Mouse (Mus musculus): Measurements from ENCODE around the gene Mep1a.
"Not testable (repeated sequence)": the region's sequence is repeated elsewhere in the genome, so short reads cannot be mapped to it uniquely, and the experiment has no call there.

The Mep1a gene

DNA sequence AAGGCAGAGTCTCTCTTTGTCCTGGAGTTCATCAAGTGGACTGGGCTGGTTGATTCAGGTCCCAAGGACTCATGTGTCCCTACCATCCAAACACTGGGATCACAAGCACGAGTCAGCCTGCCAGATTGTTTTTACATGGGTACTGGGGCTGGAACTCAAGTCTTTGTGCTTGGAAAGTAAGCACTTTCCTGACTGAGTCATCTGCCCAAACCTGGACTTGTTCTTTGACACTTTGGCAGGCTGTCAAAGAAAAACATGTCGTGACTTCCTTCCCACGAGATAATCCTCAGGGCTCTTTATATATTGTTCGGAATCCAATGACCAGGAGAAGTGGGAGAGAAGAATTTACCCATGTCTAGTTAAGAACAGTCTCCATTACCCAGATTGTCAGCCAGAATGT, 5.1 kb downstream of the Mep1a start:
- H3K4me1 ChIP-seq (replicated peaks; ENCODE audit: low read depth, low read length): no peaks in the 10 kb centered on the region
- no peaks in the 10 kb centered on the region for H3K36me3 ChIP-seq (ENCODE audit: insufficient read depth, low read length)
- TF ChIP-seq CTCF (conservative IDR thresholded peaks at IDR 0.05; ENCODE audit: low read length): no peak
- TF ChIP-seq POU5F1 (IDR thresholded peaks at IDR 0.05; ENCODE audit: borderline replicate concordance, low read length): no peak
- H3K27me3 ChIP-seq (ENCODE audit: insufficient read depth, low read length): no peaks in the 10 kb centered on the region
- H3K9me3 ChIP-seq (ENCODE audit: low read length): no peaks in the 10 kb centered on the region
- H3K4me3 ChIP-seq (replicated peaks; ENCODE audit: low read length): no peak overlapping the region

DNA sequence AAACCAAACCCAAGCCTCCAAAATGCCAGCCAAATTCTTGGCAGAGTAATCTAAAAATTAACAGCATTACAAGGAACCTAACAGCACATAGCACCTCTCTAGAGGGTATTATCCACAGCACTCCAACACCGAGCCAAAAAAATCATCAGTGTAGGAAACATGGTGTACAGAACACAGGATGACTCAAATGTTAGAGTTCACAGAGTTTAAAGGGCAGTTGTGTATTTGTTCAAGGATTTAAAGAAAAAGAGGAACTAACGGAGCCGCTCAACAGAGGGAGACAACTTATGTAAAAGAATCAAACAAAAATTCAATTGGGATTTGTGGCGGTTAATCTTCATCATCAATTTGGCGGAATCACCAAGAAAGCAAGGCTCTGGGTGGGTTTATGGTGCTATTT, 7.1 kb downstream of the Mep1a start:
- Histone ChIP-seq H3K4me1 (replicated peaks; ENCODE audit: low read depth, low read length) (no peaks in the 10 kb centered on the region), H3K36me3 (ENCODE audit: insufficient read depth, low read length) (no peaks in the 10 kb centered on the region), H3K4me3 (replicated peaks; ENCODE audit: low read length) (no peak overlapping the region), H3K9me3 (ENCODE audit: low read length) (peaks cover 6% of the 10 kb centered on the region), H3K27me3 (ENCODE audit: insufficient read depth, low read length) (no peaks in the 10 kb centered on the region)
- no peak for TF ChIP-seq CTCF (conservative IDR thresholded peaks at IDR 0.05; ENCODE audit: low read length)
- no peak for TF ChIP-seq POU5F1 (IDR thresholded peaks at IDR 0.05; ENCODE audit: borderline replicate concordance, low read length)
- no peak for TF ChIP-seq NANOG (IDR thresholded peaks at IDR 0.05; ENCODE audit: borderline replicate concordance, low read length)

DNA sequence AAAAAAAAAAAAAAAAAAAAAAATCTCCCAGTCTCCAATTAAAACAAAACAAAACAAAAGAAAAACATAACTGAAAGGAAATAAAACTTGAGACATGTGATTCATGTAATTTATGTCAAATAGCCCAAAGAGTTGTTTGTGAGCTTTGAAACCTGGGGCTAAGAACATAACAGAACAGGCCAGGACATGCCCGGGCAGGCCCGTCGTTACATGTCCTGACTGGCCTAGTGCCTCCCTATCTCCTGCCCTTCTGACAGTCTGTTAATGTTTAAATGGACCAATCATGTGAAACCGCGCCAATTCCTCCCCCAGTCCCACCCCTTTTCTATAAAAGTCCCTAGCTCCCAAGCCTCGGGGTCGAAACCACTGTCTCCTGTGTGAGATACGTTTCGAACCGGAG, 12.2 kb downstream of the Mep1a start:
- H3K4me1 ChIP-seq (replicated peaks; ENCODE audit: low read depth, low read length); H3K9me3 ChIP-seq (ENCODE audit: low read length); H3K4me3 ChIP-seq (replicated peaks; ENCODE audit: low read length); H3K27me3 ChIP-seq (ENCODE audit: insufficient read depth, low read length); H3K36me3 ChIP-seq (ENCODE audit: insufficient read depth, low read length): not testable (repeated sequence)

DNA sequence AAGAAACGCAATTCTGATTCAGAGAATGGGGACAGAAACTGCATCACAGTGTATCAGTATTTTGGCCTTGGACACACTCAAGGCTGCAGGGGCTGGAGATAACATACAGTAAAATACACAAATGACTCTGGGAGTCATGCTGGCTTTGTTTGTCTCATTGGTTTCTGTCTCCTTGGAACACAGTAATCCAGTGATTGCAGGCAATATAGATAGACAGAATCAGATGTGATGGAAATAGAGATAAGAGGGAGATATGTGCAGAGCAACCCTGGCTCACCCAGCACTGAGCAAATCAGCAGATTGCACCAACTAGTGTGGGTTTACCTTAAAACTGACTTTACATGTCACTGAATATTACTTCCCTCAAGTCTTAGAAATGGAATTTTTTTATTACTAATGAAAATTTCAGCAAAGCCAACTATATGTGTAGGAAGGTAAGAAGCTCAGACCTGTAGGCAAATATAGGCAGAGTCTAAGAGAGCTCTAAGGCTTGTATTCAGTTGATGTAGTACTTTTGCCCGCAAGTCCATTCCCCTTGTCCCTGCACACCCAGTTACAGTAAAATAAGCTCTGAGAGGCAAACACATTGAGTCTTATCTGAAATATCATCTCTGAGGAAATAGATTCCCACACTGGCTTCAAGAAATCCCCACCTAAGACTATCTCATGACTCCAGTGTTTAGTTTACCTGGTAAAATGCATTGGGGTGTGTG, 14.0 kb downstream of the Mep1a start:
- Histone ChIP-seq H3K27me3 (ENCODE audit: insufficient read depth, low read length) (no peaks in the 10 kb centered on the region), H3K4me1 (replicated peaks; ENCODE audit: low read depth, low read length) (no peaks in the 10 kb centered on the region), H3K4me3 (replicated peaks; ENCODE audit: low read length) (no peak overlapping the region), H3K9me3 (ENCODE audit: low read length) (peaks cover 10% of the 10 kb centered on the region), H3K36me3 (ENCODE audit: insufficient read depth, low read length) (no peaks in the 10 kb centered on the region)
- no peak for TF ChIP-seq POU5F1 (IDR thresholded peaks at IDR 0.05; ENCODE audit: borderline replicate concordance, low read length)
- TF ChIP-seq CTCF (conservative IDR thresholded peaks at IDR 0.05; ENCODE audit: low read length): no peak
- TF ChIP-seq NANOG (IDR thresholded peaks at IDR 0.05; ENCODE audit: borderline replicate concordance, low read length): no peak

DNA sequence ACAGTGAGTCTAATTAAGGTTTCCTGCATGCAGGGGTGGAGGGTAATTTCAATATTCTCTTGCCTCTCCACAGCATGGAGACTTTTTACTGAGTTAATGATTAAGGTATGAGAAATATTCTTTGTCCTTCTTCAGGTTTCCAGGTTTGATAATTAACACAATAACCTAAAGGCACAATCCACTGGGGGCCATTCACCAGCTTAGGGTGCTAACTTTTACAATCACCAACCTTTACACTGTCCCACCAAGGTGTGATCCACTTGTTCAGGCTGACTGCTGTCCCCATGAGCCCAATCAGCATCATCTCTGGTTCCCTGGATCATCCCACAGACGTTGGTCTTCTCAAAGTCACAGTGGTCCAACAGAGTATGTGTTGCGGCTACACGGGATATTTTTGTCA, 16.6 kb downstream of the Mep1a start:
- TF ChIP-seq POU5F1 (IDR thresholded peaks at IDR 0.05; ENCODE audit: borderline replicate concordance, low read length): no peak
- no peak for TF ChIP-seq NANOG (IDR thresholded peaks at IDR 0.05; ENCODE audit: borderline replicate concordance, low read length)
- TF ChIP-seq CTCF (conservative IDR thresholded peaks at IDR 0.05; ENCODE audit: low read length): no peak
- Histone ChIP-seq H3K4me3 (replicated peaks; ENCODE audit: low read length) (no peak overlapping the region), H3K27me3 (ENCODE audit: insufficient read depth, low read length) (no peaks in the 10 kb centered on the region), H3K36me3 (ENCODE audit: insufficient read depth, low read length) (no peaks in the 10 kb centered on the region), H3K9me3 (ENCODE audit: low read length) (peaks cover 4% of the 10 kb centered on the region), H3K4me1 (replicated peaks; ENCODE audit: low read depth, low read length) (no peaks in the 10 kb centered on the region)

DNA sequence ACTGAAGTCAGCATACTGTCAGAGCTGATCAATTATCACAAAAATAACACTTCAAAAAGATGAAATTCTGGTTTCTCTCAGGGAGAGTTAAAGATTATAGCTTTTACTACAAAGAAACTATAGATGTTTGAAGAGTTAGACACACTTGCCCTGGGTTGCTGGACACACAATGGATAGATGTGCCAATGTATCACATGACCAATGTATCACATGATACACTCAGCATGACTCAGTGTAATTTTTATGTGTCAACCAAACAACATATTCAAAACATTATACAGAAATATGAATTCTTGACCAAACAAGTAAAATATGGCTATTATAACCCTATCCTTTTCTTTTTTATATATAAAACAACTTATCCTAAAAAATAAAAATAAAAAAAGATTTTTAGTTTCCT, 25.0 kb downstream of the Mep1a start:
- TF ChIP-seq POU5F1 (IDR thresholded peaks at IDR 0.05; ENCODE audit: borderline replicate concordance, low read length) (no peak), NANOG (IDR thresholded peaks at IDR 0.05; ENCODE audit: borderline replicate concordance, low read length) (no peak), CTCF (conservative IDR thresholded peaks at IDR 0.05; ENCODE audit: low read length) (no peak)
- Histone ChIP-seq H3K4me3 (replicated peaks; ENCODE audit: low read length) (no peak overlapping the region), H3K36me3 (ENCODE audit: insufficient read depth, low read length) (no peaks in the 10 kb centered on the region), H3K9me3 (ENCODE audit: low read length) (peaks cover 10% of the 10 kb centered on the region), H3K27me3 (ENCODE audit: insufficient read depth, low read length) (no peaks in the 10 kb centered on the region), H3K4me1 (replicated peaks; ENCODE audit: low read depth, low read length) (peaks cover 13% of the 10 kb centered on the region)

DNA sequence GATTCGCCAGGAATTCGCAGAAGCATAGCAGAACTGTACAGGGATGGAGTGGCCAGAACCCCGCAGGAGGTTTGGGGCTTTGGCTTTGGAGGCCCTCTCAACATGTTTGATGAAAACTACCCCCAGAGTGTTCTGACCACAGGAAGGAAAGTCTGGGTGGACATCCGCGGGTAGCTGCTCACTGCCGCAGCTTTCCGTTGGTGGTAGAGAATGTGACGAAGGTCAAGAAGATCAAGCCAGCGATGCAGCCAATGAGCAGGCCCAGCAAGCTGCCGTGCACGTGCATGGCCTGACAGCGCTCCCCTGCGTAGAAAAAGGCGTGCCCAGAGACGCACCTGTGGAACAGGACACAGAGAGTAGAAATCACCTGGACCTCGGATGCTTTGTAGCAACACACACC, 27.8 kb downstream of the Mep1a start:
- no peak for TF ChIP-seq POU5F1 (IDR thresholded peaks at IDR 0.05; ENCODE audit: borderline replicate concordance, low read length)
- TF ChIP-seq NANOG (IDR thresholded peaks at IDR 0.05; ENCODE audit: borderline replicate concordance, low read length): no peak
- Histone ChIP-seq H3K4me1 (replicated peaks; ENCODE audit: low read depth, low read length) (peaks cover 19% of the 10 kb centered on the region), H3K27me3 (ENCODE audit: insufficient read depth, low read length) (no peaks in the 10 kb centered on the region), H3K36me3 (ENCODE audit: insufficient read depth, low read length) (no peaks in the 10 kb centered on the region), H3K4me3 (replicated peaks; ENCODE audit: low read length) (no peak overlapping the region), H3K9me3 (ENCODE audit: low read length) (peaks cover 14% of the 10 kb centered on the region)

DNA sequence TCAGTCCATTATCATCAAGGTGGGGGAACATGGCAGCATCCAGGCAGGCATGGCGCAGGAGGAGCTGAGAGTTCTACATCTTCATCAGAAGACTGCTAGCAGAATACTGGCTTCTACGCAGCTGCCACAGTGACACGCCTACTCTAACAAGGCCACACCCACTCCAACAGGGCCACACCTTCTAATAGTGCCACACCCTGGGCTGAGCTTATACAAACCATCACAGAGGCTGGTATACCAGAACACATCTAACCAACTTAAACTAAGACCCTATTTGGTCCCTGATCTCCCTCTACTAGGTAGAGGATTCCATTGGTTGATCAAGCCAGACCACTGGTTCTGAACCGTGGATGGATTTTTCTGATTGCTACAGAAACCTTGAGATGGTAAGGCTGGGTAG, 30.1 kb downstream of the Mep1a start:
- TF ChIP-seq CTCF (conservative IDR thresholded peaks at IDR 0.05; ENCODE audit: low read length): no peak
- TF ChIP-seq POU5F1 (IDR thresholded peaks at IDR 0.05; ENCODE audit: borderline replicate concordance, low read length): no peak
- no peak for TF ChIP-seq NANOG (IDR thresholded peaks at IDR 0.05; ENCODE audit: borderline replicate concordance, low read length)
- Histone ChIP-seq H3K36me3 (ENCODE audit: insufficient read depth, low read length) (no peaks in the 10 kb centered on the region), H3K4me1 (replicated peaks; ENCODE audit: low read depth, low read length) (peaks cover 19% of the 10 kb centered on the region), H3K27me3 (ENCODE audit: insufficient read depth, low read length) (no peaks in the 10 kb centered on the region), H3K4me3 (replicated peaks; ENCODE audit: low read length) (no peak overlapping the region), H3K9me3 (ENCODE audit: low read length) (peaks cover 14% of the 10 kb centered on the region)

DNA sequence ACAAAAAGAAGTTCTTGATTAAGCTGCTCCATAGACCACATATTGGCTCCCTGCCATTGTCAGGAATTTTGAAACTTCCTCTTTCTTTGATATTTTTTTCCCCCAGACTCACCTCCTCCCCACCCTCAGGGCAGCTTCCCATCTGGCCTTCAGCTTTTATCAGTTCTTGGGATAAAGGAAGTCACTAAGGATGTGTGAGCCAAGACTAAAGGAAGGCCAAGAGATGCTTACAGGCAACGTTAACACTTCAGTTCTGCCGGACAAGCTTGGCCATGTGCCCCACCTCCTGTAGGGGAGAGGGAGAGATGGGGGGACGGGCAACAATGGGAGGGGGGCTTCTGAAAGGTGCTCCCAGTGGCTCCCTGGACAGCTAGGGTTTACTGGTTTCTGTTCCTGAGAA, 32.6 kb downstream of the Mep1a start:
- peaks cover 19% of the 10 kb centered on the region for H3K4me1 ChIP-seq (replicated peaks; ENCODE audit: low read depth, low read length)
- TF ChIP-seq NANOG (IDR thresholded peaks at IDR 0.05; ENCODE audit: borderline replicate concordance, low read length): no peak
- no peak for TF ChIP-seq CTCF (conservative IDR thresholded peaks at IDR 0.05; ENCODE audit: low read length)
- no peak for TF ChIP-seq POU5F1 (IDR thresholded peaks at IDR 0.05; ENCODE audit: borderline replicate concordance, low read length)
- peaks cover 7% of the 10 kb centered on the region for H3K9me3 ChIP-seq (ENCODE audit: low read length)
- H3K36me3 ChIP-seq (ENCODE audit: insufficient read depth, low read length): no peaks in the 10 kb centered on the region
- no peak overlapping the region for H3K4me3 ChIP-seq (replicated peaks; ENCODE audit: low read length)
- H3K27me3 ChIP-seq (ENCODE audit: insufficient read depth, low read length): no peaks in the 10 kb centered on the region
